Mouse (Mus musculus): ENCODE data around the gene St7.

St7 gene

DNA sequence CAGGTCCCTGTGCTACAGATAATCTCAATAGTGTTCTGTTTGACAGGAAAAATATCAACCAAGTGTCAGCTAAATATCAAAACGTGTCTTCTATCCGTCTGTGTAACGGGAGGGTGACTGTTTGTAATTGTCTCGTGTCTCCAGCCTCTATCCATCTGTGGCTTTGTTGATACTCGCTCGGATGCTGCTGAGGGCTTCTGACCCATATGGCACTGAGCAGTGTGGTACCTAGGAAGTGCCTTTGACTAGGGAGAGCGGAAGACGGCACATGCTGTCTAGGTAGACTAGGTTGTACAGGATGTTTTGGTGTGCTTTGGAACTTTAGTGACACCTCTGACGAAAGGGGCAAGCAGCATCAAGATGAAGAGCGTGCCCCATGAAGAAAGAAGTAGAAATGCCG lies 235.0 kb downstream of the St7 start:
- peaks cover 7% of the 10 kb centered on the region; the same call in 1 of the 2 replicates for H3K9me3 ChIP-seq (ENCODE audit: low read length)
- no peak overlapping the region for H3K4me3 ChIP-seq (replicated peaks; ENCODE audit: low read length)
- TF ChIP-seq CTCF (conservative IDR thresholded peaks at IDR 0.05; ENCODE audit: low read length): no peak
- no peak for TF ChIP-seq NANOG (IDR thresholded peaks at IDR 0.05; ENCODE audit: borderline replicate concordance, low read length)
- no peak for TF ChIP-seq POU5F1 (IDR thresholded peaks at IDR 0.05; ENCODE audit: borderline replicate concordance, low read length)
- H3K36me3 ChIP-seq (ENCODE audit: insufficient read depth, low read length): no peaks in the 10 kb centered on the region
- H3K4me1 ChIP-seq (replicated peaks; ENCODE audit: low read depth, low read length): no peaks in the 10 kb centered on the region
- no peaks in the 10 kb centered on the region for H3K27me3 ChIP-seq (ENCODE audit: insufficient read depth, low read length)

DNA sequence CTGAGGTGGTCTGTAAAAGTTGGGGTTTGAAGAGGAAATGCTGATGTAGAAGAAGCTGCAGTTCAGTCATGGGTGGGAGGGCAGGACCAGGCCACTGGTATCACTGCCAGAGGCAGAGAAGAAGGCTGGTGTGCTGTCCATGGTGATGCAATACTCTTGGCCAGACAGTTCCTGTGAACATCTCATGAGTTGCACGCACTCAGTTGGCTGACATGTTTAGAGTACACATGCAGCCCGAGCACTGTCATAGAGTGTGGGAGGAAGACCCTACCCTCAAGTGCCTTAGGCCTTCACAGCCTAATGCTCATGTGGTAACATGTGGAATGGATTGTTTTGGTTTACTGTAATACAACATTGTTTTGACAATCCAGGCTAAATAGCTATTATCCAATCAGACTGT lies 238.5 kb downstream of the St7 start:
- Histone ChIP-seq H3K27me3 (ENCODE audit: insufficient read depth, low read length) (no peaks in the 10 kb centered on the region), H3K4me1 (replicated peaks; ENCODE audit: low read depth, low read length) (no peaks in the 10 kb centered on the region), H3K9me3 (ENCODE audit: low read length) (peaks cover 7% of the 10 kb centered on the region; the same call in 1 of the 2 replicates), H3K36me3 (ENCODE audit: insufficient read depth, low read length) (no peaks in the 10 kb centered on the region), H3K4me3 (replicated peaks; ENCODE audit: low read length) (no peak overlapping the region)
- no peak for TF ChIP-seq CTCF (conservative IDR thresholded peaks at IDR 0.05; ENCODE audit: low read length)
- TF ChIP-seq NANOG (IDR thresholded peaks at IDR 0.05; ENCODE audit: borderline replicate concordance, low read length): no peak
- no peak for TF ChIP-seq POU5F1 (IDR thresholded peaks at IDR 0.05; ENCODE audit: borderline replicate concordance, low read length)

DNA sequence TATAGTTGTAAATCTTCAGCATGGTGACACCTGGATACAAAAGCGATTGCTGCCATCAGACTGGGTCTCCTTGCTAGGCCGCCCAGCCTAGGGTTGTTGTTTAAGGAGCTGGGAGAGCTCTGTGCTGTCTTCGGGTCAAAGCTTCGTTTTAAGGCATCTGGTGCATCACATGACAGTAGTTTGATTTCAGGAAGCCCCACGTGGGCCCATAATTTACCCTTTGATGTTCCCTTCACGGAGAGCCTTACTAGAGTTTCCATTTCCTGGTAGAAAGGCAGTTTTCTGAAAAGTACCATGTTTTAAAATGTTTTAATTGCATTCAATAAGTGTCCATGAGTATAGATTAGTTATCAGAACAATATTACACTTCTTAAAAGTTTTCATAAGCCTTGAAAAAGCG lies 239.1 kb downstream of the St7 start:
- Histone ChIP-seq H3K4me1 (replicated peaks; ENCODE audit: low read depth, low read length) (no peaks in the 10 kb centered on the region), H3K27me3 (ENCODE audit: insufficient read depth, low read length) (no peaks in the 10 kb centered on the region), H3K9me3 (ENCODE audit: low read length) (peaks cover 7% of the 10 kb centered on the region; the same call in 1 of the 2 replicates), H3K4me3 (replicated peaks; ENCODE audit: low read length) (no peak overlapping the region), H3K36me3 (ENCODE audit: insufficient read depth, low read length) (no peaks in the 10 kb centered on the region)
- TF ChIP-seq POU5F1 (IDR thresholded peaks at IDR 0.05; ENCODE audit: borderline replicate concordance, low read length) (no peak), CTCF (conservative IDR thresholded peaks at IDR 0.05; ENCODE audit: low read length) (no peak), NANOG (IDR thresholded peaks at IDR 0.05; ENCODE audit: borderline replicate concordance, low read length) (no peak)

DNA sequence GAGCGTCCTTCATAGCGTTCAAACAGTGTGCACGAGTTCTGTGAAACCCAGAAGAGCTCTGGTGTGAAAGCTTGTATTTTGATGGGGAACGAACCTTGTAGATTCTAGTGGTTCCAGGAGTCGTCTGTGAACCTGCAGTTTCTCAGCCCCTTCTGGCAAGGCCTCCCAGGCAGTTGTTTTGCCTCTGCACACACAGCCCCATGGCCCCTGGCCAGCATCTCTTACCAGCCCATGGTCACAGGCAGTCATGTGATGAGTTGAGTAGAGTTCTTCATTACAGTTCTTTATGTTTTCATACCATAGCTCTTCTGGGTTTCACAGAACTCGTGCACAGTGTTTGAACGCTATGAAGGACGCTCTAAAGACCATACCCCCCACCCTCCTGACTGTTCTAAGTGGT lies 240.1 kb downstream of the St7 start:
- no peaks in the 10 kb centered on the region for H3K27me3 ChIP-seq (ENCODE audit: insufficient read depth, low read length)
- H3K36me3 ChIP-seq (ENCODE audit: insufficient read depth, low read length): no peaks in the 10 kb centered on the region
- peaks cover 1% of the 10 kb centered on the region; the same call in 1 of the 2 replicates for H3K9me3 ChIP-seq (ENCODE audit: low read length)
- no peak for TF ChIP-seq NANOG (IDR thresholded peaks at IDR 0.05; ENCODE audit: borderline replicate concordance, low read length)
- no peaks in the 10 kb centered on the region for H3K4me1 ChIP-seq (replicated peaks; ENCODE audit: low read depth, low read length)
- H3K4me3 ChIP-seq (replicated peaks; ENCODE audit: low read length): no peak overlapping the region

- no peaks in the 10 kb centered on the region for H3K9me3 ChIP-seq (ENCODE audit: low read length)
- no peaks in the 10 kb centered on the region for H3K36me3 ChIP-seq (ENCODE audit: insufficient read depth, low read length)
- H3K4me1 ChIP-seq (replicated peaks; ENCODE audit: low read depth, low read length): no peaks in the 10 kb centered on the region
- H3K27me3 ChIP-seq (ENCODE audit: insufficient read depth, low read length): no peaks in the 10 kb centered on the region
- TF ChIP-seq POU5F1 (IDR thresholded peaks at IDR 0.05; ENCODE audit: borderline replicate concordance, low read length) (no peak), NANOG (IDR thresholded peaks at IDR 0.05; ENCODE audit: borderline replicate concordance, low read length) (no peak), CTCF (conservative IDR thresholded peaks at IDR 0.05; ENCODE audit: low read length) (no peak)
- no peak overlapping the region for H3K4me3 ChIP-seq (replicated peaks; ENCODE audit: low read length)
Measured at GRCm38 (mm10) chr6:17938631-17939346, 246.1 kb downstream of the St7 start.

DNA sequence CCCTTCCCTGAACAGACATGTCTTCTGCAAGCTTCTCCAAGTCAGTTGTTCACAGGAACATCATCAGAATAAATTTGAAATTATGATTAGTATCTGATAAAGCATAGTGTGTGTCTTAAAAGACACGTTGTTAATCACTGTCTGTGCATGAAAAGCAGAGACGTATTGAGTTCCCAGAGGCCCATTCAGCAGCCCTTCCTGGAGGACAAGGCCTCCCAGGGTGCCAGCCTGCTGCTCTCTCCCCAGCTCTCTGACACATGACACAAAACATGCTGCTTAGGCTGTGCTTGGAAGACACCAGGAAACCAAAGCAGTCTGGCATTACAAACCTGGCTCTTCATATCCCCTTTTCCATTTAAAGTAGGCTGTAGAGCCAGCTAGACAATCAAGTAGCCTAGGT lies 249.2 kb downstream of the St7 start:
- no peak for TF ChIP-seq CTCF (conservative IDR thresholded peaks at IDR 0.05; ENCODE audit: low read length)
- TF ChIP-seq POU5F1 (IDR thresholded peaks at IDR 0.05; ENCODE audit: borderline replicate concordance, low read length): no peak
- no peak for TF ChIP-seq NANOG (IDR thresholded peaks at IDR 0.05; ENCODE audit: borderline replicate concordance, low read length)
- no peak overlapping the region for H3K4me3 ChIP-seq (replicated peaks; ENCODE audit: low read length)
- no peaks in the 10 kb centered on the region for H3K9me3 ChIP-seq (ENCODE audit: low read length)
- H3K4me1 ChIP-seq (replicated peaks; ENCODE audit: low read depth, low read length): no peaks in the 10 kb centered on the region
- no peaks in the 10 kb centered on the region for H3K27me3 ChIP-seq (ENCODE audit: insufficient read depth, low read length)
- H3K36me3 ChIP-seq (ENCODE audit: insufficient read depth, low read length): no peaks in the 10 kb centered on the region

- no peaks in the 10 kb centered on the region for H3K4me1 ChIP-seq (replicated peaks; ENCODE audit: low read depth, low read length)
- H3K4me3 ChIP-seq (replicated peaks; ENCODE audit: low read length): no peak overlapping the region
- no peaks in the 10 kb centered on the region for H3K36me3 ChIP-seq (ENCODE audit: insufficient read depth, low read length)
- H3K9me3 ChIP-seq (ENCODE audit: low read length): no peaks in the 10 kb centered on the region
- TF ChIP-seq CTCF (conservative IDR thresholded peaks at IDR 0.05; ENCODE audit: low read length) (no peak), POU5F1 (IDR thresholded peaks at IDR 0.05; ENCODE audit: borderline replicate concordance, low read length) (no peak), NANOG (IDR thresholded peaks at IDR 0.05; ENCODE audit: borderline replicate concordance, low read length) (no peak)
- H3K27me3 ChIP-seq (ENCODE audit: insufficient read depth, low read length): no peaks in the 10 kb centered on the region
Measured at GRCm38 (mm10) chr6:17942344-17942743, 249.6 kb downstream of the St7 start.

DNA sequence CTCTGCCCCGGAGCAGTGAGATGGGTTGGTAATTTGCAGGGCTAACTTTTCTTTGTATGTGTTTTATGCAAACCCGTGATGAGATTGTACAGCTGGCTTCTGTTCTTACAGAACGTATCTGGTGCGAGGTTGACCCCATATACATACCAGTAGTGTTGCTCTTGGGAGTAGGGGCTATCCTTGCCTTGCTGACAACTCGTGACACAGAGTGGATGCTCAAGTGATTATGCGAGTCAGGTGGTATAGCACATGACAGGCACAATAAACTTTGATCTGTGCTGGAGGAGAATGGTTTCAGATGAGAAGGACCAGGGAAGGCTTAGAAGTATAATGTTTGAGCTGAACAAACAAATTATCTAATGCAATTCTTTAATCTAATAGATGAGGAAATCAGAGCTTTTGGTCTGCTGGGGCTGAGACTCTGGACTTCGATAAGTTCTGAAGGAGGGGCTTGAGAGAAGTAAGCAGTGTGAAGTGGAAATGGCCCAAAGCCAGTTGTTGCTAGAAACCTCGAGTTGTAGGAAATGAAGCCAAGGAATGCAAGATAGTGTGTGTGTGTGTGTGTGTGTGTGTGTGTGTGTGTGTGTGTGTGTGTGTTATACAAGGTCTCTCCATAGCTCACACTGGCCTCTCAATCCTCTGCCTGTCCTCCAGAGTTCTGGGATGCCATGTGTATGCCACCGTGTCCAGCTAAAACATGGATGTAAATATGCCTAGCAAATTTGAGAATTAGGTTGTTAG lies 251.3 kb downstream of the St7 start:
- H3K27me3 ChIP-seq (ENCODE audit: insufficient read depth, low read length): no peaks in the 10 kb centered on the region
- H3K36me3 ChIP-seq (ENCODE audit: insufficient read depth, low read length): no peaks in the 10 kb centered on the region
- no peak for TF ChIP-seq CTCF (conservative IDR thresholded peaks at IDR 0.05; ENCODE audit: low read length)
- TF ChIP-seq NANOG (IDR thresholded peaks at IDR 0.05; ENCODE audit: borderline replicate concordance, low read length): no peak
- TF ChIP-seq POU5F1 (IDR thresholded peaks at IDR 0.05; ENCODE audit: borderline replicate concordance, low read length): no peak
- H3K9me3 ChIP-seq (ENCODE audit: low read length): no peaks in the 10 kb centered on the region
- no peaks in the 10 kb centered on the region for H3K4me1 ChIP-seq (replicated peaks; ENCODE audit: low read depth, low read length)
- H3K4me3 ChIP-seq (replicated peaks; ENCODE audit: low read length): no peak overlapping the region

Data from E14TG2a.4 (cell line).